Mouse (Mus musculus) urinary bladder, postnatal 4 days (tissue): ENCODE results near the gene Olfr541.
"Not testable (repeated sequence)": the region's sequence is repeated elsewhere in the genome, so short reads cannot be mapped to it uniquely, and the experiment has no call there.

Source experiments
- DNase-seq, 2 experiments: peaks; one replicate each; pipeline ENCODE4 v3.0.0; 2021 to 2022; ENCODE audit warnings: low spot score in 2 of 2

Gene Olfr541

GRCm38 (mm10) chr7:140696967-140697366 lies at the start of gene Olfr541:
Olfr541 (plus strand) TSS chr7:140697267.
- no peak for DNase-seq

- no peak for DNase-seq
These were observed 37.4 kb upstream of the Olfr541 start, which contains the start of gene Olfr539 for GRCm38 (mm10) chr7:140659630-140660029. Olfr539 (plus strand) TSS chr7:140659930.

DNA sequence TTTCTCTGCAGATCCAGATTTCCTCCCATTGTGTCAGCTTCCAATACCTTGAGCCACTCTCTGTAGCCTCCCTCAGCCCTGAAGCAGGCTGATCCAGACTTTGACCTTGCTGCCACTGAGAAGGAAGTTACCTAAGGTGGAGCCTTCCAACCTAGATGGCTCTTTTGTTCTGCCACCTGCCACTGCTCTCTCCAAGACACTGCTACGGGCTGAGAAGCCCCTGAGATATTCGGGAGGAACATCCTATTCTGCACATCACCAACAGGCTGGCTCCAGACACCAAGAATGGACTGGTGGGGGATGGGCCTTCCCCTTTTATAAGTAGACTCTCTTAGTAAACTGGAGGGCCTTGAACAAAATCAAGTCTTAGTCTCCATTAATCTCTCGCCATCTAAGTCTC lies 26.4 kb upstream of the Olfr541 start:
- DNase-seq = not testable (repeated sequence)

DNA sequence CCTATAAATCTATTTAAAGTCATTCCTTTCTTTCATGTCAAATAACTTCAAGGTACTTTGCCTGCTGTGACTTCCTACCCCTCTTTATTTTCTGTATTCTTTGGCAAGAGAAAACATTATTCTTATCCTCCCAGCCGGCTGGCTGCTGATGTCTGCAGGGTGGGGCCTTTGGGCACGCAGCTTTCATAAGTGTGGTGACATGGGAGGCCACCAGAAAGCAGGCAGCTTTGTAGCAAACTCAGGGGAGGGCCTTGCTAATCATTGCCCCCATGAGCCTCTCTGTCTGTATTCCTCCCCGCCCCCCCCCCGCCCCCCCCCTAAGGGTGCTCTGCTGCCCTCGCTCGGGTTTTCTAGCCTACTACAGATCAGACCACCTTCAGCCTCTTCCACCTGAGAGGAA lies 21.2 kb upstream of the Olfr541 start:
- DNase-seq = no peak

GRCm38 (mm10) chr7:140679591-140679990 lies 17.5 kb upstream of the Olfr541 start:
- DNase-seq = not testable (repeated sequence)

DNA sequence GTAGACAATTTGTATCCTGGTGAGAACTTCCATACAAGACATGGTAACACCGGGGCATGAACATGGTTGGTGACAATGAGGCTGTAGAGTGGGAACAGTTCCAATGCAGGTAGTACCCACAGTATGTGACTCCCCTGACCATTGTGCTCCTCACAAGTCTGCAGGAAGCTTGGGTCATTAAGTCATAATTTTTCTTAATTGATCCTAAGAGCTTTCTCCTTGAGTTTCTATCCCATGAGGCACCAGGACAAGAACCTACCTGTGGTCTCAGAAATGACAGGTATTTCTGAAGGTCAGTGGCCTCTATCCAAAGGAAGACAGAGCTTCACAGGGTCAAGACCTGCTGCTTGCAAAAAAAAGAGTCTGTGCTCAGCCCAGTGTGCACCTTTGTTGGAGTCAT lies 15.4 kb upstream of the Olfr541 start, which contains the start of gene Olfr45:
Olfr45 (plus strand) TSS at position 301 of the 400 bp plus-strand sequence.
- no peak for DNase-seq

- no peak for DNase-seq
These were observed 9.3 kb downstream of the Olfr541 start for GRCm38 (mm10) chr7:140706348-140706747.

DNA sequence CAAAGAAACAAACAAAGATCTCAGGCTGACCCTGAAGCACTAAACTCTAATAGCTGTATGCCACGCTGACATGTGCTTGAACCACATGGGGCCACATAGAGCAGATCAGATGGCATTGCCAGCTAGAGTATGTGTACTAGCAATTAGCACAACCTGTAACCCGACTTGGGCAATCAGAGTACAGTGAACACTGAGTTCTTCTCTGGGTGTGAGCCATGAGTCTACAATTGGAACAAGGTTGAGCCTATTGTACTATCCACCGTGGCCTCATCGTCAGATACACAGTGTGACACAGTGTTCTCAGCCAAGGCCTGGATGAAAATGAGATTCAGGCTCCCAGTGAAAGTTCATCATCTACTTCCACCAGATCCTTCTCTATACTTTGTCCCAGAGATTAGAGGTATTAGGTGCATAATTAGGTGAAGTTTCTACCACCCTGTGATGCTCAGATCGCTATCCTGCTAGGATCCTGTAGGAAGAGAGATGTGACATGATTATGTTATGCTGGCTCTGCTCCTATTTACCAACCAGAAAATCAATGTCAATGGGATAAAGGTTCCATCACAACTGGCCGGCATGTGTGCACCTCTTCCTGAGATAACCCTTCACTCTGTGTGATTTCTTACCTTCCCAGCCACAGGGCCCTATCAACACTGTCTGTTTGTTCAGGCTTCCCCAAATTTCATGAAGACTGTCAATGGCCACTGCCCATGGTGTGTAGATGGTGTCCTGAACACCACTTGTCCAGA lies 10.6 kb downstream of the Olfr541 start:
- no peak for DNase-seq

DNA sequence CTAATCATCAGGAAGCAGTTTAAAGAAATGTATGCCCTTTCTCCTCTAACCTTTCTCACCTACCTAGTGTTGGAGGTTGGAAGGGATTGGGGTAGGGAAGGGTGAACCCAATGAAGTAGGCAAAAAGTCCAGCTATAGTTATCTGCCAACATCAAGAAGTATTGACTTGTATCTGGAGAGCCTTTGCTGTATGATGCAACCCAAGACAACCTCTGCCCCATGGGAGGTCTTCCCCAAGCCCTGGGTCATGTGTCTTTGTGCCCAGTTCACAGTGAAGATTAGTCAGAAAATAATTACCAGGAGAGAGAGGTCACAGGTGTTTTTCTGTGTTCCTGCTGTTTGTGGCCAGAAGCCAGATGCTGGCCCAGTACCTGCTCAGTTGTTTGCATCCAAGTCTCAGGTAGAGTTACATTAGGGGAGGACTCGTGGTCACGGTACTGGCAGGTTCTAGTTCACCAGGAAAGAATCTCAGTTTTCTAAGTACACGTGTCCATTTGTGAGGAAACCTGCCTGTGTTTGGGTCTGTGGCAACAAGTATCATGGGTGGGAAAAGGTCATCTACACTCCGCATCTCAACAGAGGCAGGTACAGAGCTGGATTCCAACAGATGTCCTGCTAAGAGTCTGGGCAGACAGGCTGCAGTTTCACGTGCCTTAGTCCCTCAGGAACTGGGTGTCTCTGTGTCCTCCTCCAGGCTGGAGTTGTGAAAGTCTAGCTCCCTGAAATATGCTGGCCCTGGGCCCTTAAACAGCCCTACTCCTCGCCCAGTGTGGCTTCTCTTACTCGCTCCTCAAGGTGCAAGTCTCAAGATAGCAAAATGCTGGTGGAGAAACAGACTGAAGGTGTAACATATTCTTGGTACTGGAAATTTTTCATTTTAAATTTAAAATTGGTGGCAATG lies 20.3 kb downstream of the Olfr541 start:
- no peak for DNase-seq

- DNase-seq = no peak
These were observed 24.0 kb downstream of the Olfr541 start for GRCm38 (mm10) chr7:140721095-140721494.

DNA sequence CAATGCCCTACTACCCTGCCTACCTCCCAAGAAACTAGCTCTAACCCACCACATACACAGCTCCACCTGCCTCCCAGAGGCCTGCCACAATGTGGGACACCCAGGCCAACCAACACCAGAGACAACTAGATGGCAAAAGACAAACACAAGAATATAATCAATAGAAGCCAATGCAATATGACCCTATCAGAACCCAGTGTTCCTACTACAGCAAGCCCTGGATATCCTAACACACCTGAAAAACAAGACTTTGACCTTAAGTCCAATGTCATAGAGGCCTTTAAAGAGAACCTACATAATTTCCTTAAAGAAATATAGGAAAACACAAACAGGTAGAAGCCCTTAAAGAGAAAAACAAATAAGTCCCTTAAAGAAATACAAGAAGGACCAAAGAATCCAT lies 28.5 kb downstream of the Olfr541 start:
- no peak for DNase-seq

DNA sequence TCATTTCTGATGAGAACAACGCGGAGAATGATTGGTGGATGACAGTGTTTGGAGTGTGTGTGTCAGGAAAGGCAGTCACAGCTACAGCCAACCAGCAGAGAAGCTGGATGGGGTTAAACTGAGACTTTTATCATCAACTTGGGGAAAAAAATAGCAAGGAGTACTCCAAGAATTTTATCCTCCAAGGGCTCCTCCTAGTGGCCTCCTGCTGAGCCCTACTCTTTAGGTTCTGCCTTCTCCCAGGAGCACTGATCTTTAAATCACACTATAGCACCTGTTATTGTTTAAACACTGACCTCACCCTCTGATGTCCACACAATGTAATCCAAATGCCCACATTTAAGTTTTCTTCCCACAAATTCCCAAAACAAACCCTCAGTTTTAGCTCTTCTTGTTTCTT lies 36.1 kb downstream of the Olfr541 start:
- no peak for DNase-seq

DNA sequence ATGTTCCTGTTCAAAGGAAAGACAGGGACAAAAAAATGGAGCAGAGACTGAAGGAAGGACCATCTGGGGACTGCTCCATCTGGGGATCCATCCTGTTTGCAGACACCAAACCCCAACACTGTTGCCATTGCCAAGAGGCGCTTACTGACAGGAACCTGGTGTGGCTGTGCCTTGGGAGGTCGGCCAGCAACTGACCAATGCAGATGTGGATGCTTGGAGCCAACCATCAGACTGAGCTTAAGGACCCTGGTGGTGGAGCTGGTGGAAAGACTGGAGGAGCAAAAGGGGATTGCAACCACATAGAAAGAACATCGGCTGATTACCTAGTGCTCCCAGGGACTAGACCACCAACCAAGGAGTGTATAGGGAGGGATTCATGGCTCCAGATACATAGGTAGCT lies 50.3 kb downstream of the Olfr541 start:
- DNase-seq = no peak

DNA sequence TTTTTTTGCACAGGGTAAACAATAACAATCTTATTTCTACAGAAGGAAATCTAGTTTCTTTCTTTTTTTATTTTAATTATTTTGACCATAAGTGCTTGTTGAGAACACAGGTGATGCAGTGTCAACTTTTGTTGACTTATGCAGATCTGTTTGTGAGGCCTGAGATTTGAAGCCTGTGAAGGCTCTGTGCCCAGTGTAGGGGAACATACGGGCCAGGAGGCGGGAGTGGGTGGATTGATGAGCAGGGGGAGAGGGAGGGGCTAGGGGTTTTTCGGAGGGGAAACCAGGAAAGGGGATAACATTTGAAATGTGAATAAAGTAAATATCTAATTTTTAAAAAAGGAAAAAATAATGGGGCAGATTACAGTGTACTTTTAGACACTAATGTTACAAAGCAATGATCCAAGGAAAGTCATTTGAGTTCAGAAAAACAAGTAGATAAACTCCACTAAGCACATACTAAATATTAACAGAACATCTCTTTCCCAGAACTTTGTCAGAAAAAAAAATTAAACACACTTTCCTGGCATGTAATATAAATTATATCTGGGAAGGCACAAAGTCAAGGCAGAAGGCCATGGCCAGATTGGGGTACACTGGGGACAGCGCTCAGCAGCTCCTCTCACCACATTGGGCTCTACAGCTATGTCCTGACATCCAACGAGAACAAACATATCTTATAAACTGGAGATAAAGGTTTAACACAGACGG lies 51.2 kb downstream of the Olfr541 start:
- DNase-seq = no peak

DNA sequence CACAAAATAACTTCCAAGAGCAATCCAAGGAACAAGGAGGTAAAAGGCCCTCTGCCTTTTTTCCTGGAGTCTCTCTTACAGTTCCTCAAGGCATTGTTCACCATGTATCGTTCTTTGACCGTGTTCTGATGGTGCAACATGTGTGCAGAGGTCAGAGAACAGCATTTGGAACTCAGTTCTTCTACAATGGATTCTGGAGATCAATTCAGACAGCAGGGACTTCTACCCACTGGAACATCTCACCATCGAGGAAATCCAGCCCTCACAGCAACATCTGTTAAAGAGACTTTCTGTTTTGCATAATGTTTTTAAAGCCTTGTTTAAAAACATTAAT lies 51.7 kb downstream of the Olfr541 start:
- no peak for DNase-seq

GRCm38 (mm10) chr7:140754556-140754955 lies 57.5 kb downstream of the Olfr541 start:
- DNase-seq = no peak
